Mouse (Mus musculus) heart, adult 2 months (tissue): ENCODE data around the gene Dcp1b. TPM values are rescaled to one million over a fixed set of nuclear protein-coding genes. Genes with fewer than 3 reads are reported as not detected.

Source experiments
- DNase-seq, 2 experiments: peaks; one replicate each; pipeline ENCODE4 v3.0.0; 2021
- H3K27ac ChIP-seq: fragments of 200-600 bp; 2 replicates; pipeline ENCODE4 v1.8.1; 2022
- H3K27me3 ChIP-seq: fragments of 200-500 bp; 2 replicates; pipeline ENCODE4 v1.6.1; 2012; ENCODE audit warnings: mild to moderate bottlenecking, low read length, inconsistent platforms, mixed read lengths; ENCODE audit not compliant: control insufficient read depth, insufficient read depth
- H3K36me3 ChIP-seq: fragments of 200-500 bp; 2 replicates; pipeline ENCODE4 v1.6.1; 2012; ENCODE audit warnings: low read length, inconsistent platforms; ENCODE audit not compliant: control insufficient read depth, insufficient read depth
- H3K4me1 ChIP-seq: fragments of 200-500 bp; 2 replicates; pipeline ENCODE4 v1.6.1; 2011; ENCODE audit warnings: low read length; ENCODE audit not compliant: control insufficient read depth, insufficient read depth
- H3K4me3 ChIP-seq: fragments of 200-600 bp; 2 replicates; pipeline ENCODE4 v1.8.1; 2022
- H3K79me2 ChIP-seq: fragments of 200-500 bp; replicated peaks from 2 replicates; pipeline ENCODE4 v1.6.1; 2012; ENCODE audit warnings: mild to moderate bottlenecking, inconsistent platforms, low read length, moderate library complexity, mixed read lengths; ENCODE audit not compliant: control insufficient read depth, insufficient read depth
- H3K9ac ChIP-seq: fragments of 200-500 bp; 2 replicates; pipeline ENCODE4 v1.6.1; 2012; ENCODE audit warnings: low read depth, mild to moderate bottlenecking, control low read depth, inconsistent platforms, low read length, mixed read lengths
- CTCF ChIP-seq: fragments of 200-600 bp; IDR thresholded peaks from 2 replicates; pipeline ENCODE4 v1.8.1; 2022; ENCODE audit warnings: antibody characterized with exemption, mild to moderate bottlenecking, moderate library complexity
- EP300 ChIP-seq: fragments of 200-500 bp; IDR thresholded peaks from 2 replicates; pipeline ENCODE4 v1.6.1; 2011; ENCODE audit warnings: low read depth, low read length, control low read depth; ENCODE audit not compliant: insufficient read depth
- POLR2A ChIP-seq: fragments of 200-500 bp; IDR thresholded peaks from 2 replicates; pipeline ENCODE4 v1.6.1; 2011; ENCODE audit warnings: mild to moderate bottlenecking, low read depth, low read length, control low read depth; ENCODE audit not compliant: insufficient read depth
- WGBS: fragments of 180-500 bp; shearing (Covaris S2); methylation state at CpG from one replicate; pipeline ENCODE4 v1.1.7; 2018; 5-methylcytosine and 5-hydroxymethylcytosine counted together
- intact Hi-C: fragments of 180-260 bp; cut with DNase I; formaldehyde crosslinking; loops from one replicate; pipeline ENCODE4 v1.15.1; 2025
- polyA plus RNA-seq: library from polyadenylated mRNA; depleted of rRNA; stranded (reverse); fragments of >200 nt; gene quantifications from 2 replicates; pipeline ENCODE4 v1.2.3, GENCODE M21; 2012; rRNA removed
- total RNA-seq, 2 experiments: library from RNA; stranded (reverse); gene quantifications; 2 replicates each; pipeline ENCODE4 v1.2.3; 2021

Dcp1b gene
- total and polyA plus RNA-seq, 3 experiments = 2.6 to 4.8 (median 2.7) TPM

GRCm38 (mm10) chr6:119248578-119248977 lies 73.5 kb downstream of the Dcp1b start:
- no peak for DNase-seq
- no peak for TF ChIP-seq POLR2A
- no peak for TF ChIP-seq EP300
- no peak for TF ChIP-seq CTCF
- no peak overlapping the region for H3K4me3 ChIP-seq
- H3K36me3 ChIP-seq = no peaks in the 10 kb centered on the region
- intact Hi-C loops = no loop called here
- 68% methylated on average over 3 of the region's 3 CpGs for WGBS
- H3K9ac ChIP-seq = no peak overlapping the region
- no peak overlapping the region for H3K27ac ChIP-seq
- H3K27me3 ChIP-seq = peaks cover 1% of the 10 kb centered on the region; the same call in 1 of the 2 replicates
- H3K79me2 ChIP-seq = no peaks in the 10 kb centered on the region
- no peaks in the 10 kb centered on the region for H3K4me1 ChIP-seq

GRCm38 (mm10) chr6:119249726-119250125 lies 74.7 kb downstream of the Dcp1b start:
- H3K4me3 ChIP-seq = no peak overlapping the region
- no peak for DNase-seq
- H3K4me1 ChIP-seq = no peaks in the 10 kb centered on the region
- H3K36me3 ChIP-seq = no peaks in the 10 kb centered on the region
- intact Hi-C loops = no loop called here
- H3K27me3 ChIP-seq = peaks cover 1% of the 10 kb centered on the region; the same call in 1 of the 2 replicates
- no peak for TF ChIP-seq POLR2A
- no peak for TF ChIP-seq EP300
- no peak for TF ChIP-seq CTCF
- 84% methylated on average over 10 of the region's 10 CpGs for WGBS
- H3K79me2 ChIP-seq = no peaks in the 10 kb centered on the region
- no peak overlapping the region for H3K9ac ChIP-seq
- H3K27ac ChIP-seq = no peak overlapping the region

- WGBS = 78% methylated on average over 4 of the region's 4 CpGs
- Histone ChIP-seq H3K27me3 (peaks cover 1% of the 10 kb centered on the region; the same call in 1 of the 2 replicates), H3K36me3 (no peaks in the 10 kb centered on the region), H3K79me2 (no peaks in the 10 kb centered on the region), H3K27ac (no peak overlapping the region), H3K4me3 (no peak overlapping the region), H3K4me1 (no peaks in the 10 kb centered on the region), H3K9ac (no peak overlapping the region)
- intact Hi-C loops = no loop called here
- no peak for DNase-seq
- TF ChIP-seq EP300 (no peak), CTCF (no peak), POLR2A (no peak)
Observed at GRCm38 (mm10) chr6:119251704-119252103, 76.7 kb downstream of the Dcp1b start.

Other genes starting within 250 kb of the Dcp1b start
- 100 to 1,000 TPM; 194 to 228 TPM for gene Cacna1c, start 21.2 kb downstream of the Dcp1b start, total RNA-seq
- gene Cacna1c, start 21.2 kb downstream of the Dcp1b start, polyA plus RNA-seq = 56.8 and 76.3 TPM in 2 replicates
- gene Cacna2d4, start 61.3 kb downstream of the Dcp1b start, total RNA-seq = not detected
- 0.23 TPM in 2 replicates for gene Cacna2d4, start 61.3 kb downstream of the Dcp1b start, polyA plus RNA-seq
- gene Lrtm2, start 155.5 kb downstream of the Dcp1b start, total RNA-seq = under 1 TPM; 0.61 to 0.73 TPM
- 0.47 and 0.57 TPM in 2 replicates for gene Lrtm2, start 155.5 kb downstream of the Dcp1b start, polyA plus RNA-seq
- gene Adipor2, start 242.5 kb downstream of the Dcp1b start, total RNA-seq = 10 to 100 TPM; 62.7 to 63.6 TPM
- gene Adipor2, start 242.5 kb downstream of the Dcp1b start, polyA plus RNA-seq = 57.0 and 72.2 TPM in 2 replicates